25 mouse cellular contexts compared by ENCODE assay signal in genomic region chr8:124499236-124499937, GRCm38 (mm10). TPM values are rescaled to one million over a fixed set of nuclear protein-coding genes. Genes with fewer than 3 reads are reported as not detected.
DNase-seq lines count a peak whose midpoint lies in the region; ATAC-seq and TF ChIP-seq lines count a peak whose summit lies in the region.
"Had no signal": no experiment of that assay in that cellular context is flagged by ENCODE, and none has a peak within 500 bp of the region (broad histone marks: within the 10 kb centered on the region; RNA-seq: fewer than 3 reads in every experiment).

No protein-coding gene starts in this region.

- H3K9ac ChIP-seq in MEL (ENCODE audit: control insufficient read depth, low read depth, low read length, poor library complexity, severe bottlenecking), result no peak overlapping the region
- H3K9ac ChIP-seq in intestine, embryonic 16.5 days (ENCODE audit: low read depth, low read length), result no peak overlapping the region
- H3K9ac ChIP-seq: heart, embryonic 15.5 days; liver, embryonic 12.5 days; lung, embryonic 15.5 days; midbrain, embryonic 12.5 days; stomach, embryonic 15.5 days had no signal

- H3K4me1 ChIP-seq in kidney, adult 2 months (ENCODE audit: control insufficient read depth, insufficient read depth, low read length), result no peaks in the 10 kb centered on the region; the same call in 1 of the 2 replicates
- H3K4me1 ChIP-seq in megakaryocyte, embryonic 14.5 days, result peaks cover 16% of the 10 kb centered on the region
- H3K4me1 ChIP-seq in MEL (ENCODE audit: control insufficient read depth in 1 of 2, insufficient read depth in 2 of 2, low read length in 2 of 2), result no peaks in the 10 kb centered on the region
- H3K4me1 ChIP-seq in intestine, embryonic 16.5 days (ENCODE audit: control insufficient read depth, insufficient read depth, low read length), result 0 out of 2 replicates have a peak, but pooled peaks cover 4% of the 10 kb centered on the region
- H3K4me1 ChIP-seq: forebrain, embryonic 10.5 days; heart, embryonic 15.5 days; liver, embryonic 12.5 days; lung, embryonic 15.5 days; midbrain, embryonic 12.5 days; stomach, embryonic 15.5 days had no signal

- TF ChIP-seq EP300 in MEL (IDR thresholded peaks at IDR 0.05; ENCODE audit: low read depth in 1 of 2, low read length in 2 of 2), result no peak

- TF ChIP-seq POLR2A in kidney, adult 2 months (IDR thresholded peaks at IDR 0.05; ENCODE audit: low read depth, low read length), result no peak
- no peak for TF ChIP-seq POLR2A in MEL (IDR thresholded peaks at IDR 0.05; ENCODE audit: control insufficient read depth in 1 of 2, insufficient read depth in 1 of 2, low read depth in 1 of 2, low read length in 2 of 2, poor library complexity in 1 of 2)

- H3K79me2 ChIP-seq in MEL (ENCODE audit: control insufficient read depth, insufficient read depth, low read length, poor library complexity), result no peaks in the 10 kb centered on the region

- no peak for ATAC-seq in megakaryocyte, adult 5-6 weeks (ENCODE audit: poor library complexity, severe bottlenecking)
- ATAC-seq in intestine, embryonic 16.5 days, result peak; percentile 74
- ATAC-seq: liver, embryonic 12.5 days had no signal

- H3K27ac ChIP-seq in kidney, adult 2 months (ENCODE audit: insufficient read depth, low read depth, low read length), result no peak overlapping the region
- H3K27ac ChIP-seq in MEL (ENCODE audit: control insufficient read depth, low read depth, low read length), result no peak overlapping the region
- no peak overlapping the region for H3K27ac ChIP-seq in intestine, embryonic 16.5 days (ENCODE audit: low read length)
- H3K27ac ChIP-seq: forebrain, embryonic 10.5 days; heart, embryonic 15.5 days; kidney, postnatal 0 days; liver, embryonic 12.5 days; lung, embryonic 15.5 days; macrophage; midbrain, embryonic 12.5 days; stomach, embryonic 15.5 days had no signal

- H3K9me3 ChIP-seq in megakaryocyte, embryonic 14.5 days, result peaks cover 13% of the 10 kb centered on the region
- H3K9me3 ChIP-seq in MEL (replicated peaks; ENCODE audit: insufficient read depth, low read length), result no peaks in the 10 kb centered on the region
- no peaks in the 10 kb centered on the region; the same call in 1 of the 2 replicates for H3K9me3 ChIP-seq in intestine, embryonic 16.5 days (ENCODE audit: control insufficient read depth, low read length)
- H3K9me3 ChIP-seq: heart, embryonic 15.5 days; liver, embryonic 12.5 days; lung, embryonic 15.5 days; stomach, embryonic 15.5 days had no signal

- peak overlapping the region; percentile 18; the same call in 1 of the 2 replicates for H3K4me2 ChIP-seq in intestine, embryonic 16.5 days (ENCODE audit: low read depth, low read length)
- H3K4me2 ChIP-seq: heart, embryonic 15.5 days; liver, embryonic 12.5 days; lung, embryonic 15.5 days; midbrain, embryonic 12.5 days; stomach, embryonic 15.5 days had no signal

- H3K36me3 ChIP-seq in kidney, adult 2 months (ENCODE audit: control insufficient read depth, insufficient read depth, low read length), result no peaks in the 10 kb centered on the region
- H3K36me3 ChIP-seq in megakaryocyte, embryonic 14.5 days (replicated peaks; ENCODE audit: low read length), result no peaks in the 10 kb centered on the region
- H3K36me3 ChIP-seq in MEL (ENCODE audit: control insufficient read depth in 1 of 2, insufficient read depth in 2 of 2, low read length in 2 of 2), result no peaks in the 10 kb centered on the region
- no peaks in the 10 kb centered on the region for H3K36me3 ChIP-seq in intestine, embryonic 16.5 days (ENCODE audit: control insufficient read depth, insufficient read depth, low read length)
- H3K36me3 ChIP-seq: forebrain, embryonic 10.5 days; heart, embryonic 15.5 days; liver, embryonic 12.5 days; lung, embryonic 15.5 days; midbrain, embryonic 12.5 days; stomach, embryonic 15.5 days had no signal

- H3K27me3 ChIP-seq in kidney, adult 2 months (replicated peaks; ENCODE audit: control insufficient read depth, insufficient read depth, low read length), result no peaks in the 10 kb centered on the region
- peaks cover 29% of the 10 kb centered on the region for H3K27me3 ChIP-seq in megakaryocyte, embryonic 14.5 days (replicated peaks)
- no peaks in the 10 kb centered on the region; a peak in 1 of 4 replicates for H3K27me3 ChIP-seq in MEL (ENCODE audit: control insufficient read depth in 1 of 2, insufficient read depth in 2 of 2, low read length in 2 of 2)
- H3K27me3 ChIP-seq in intestine, embryonic 16.5 days (replicated peaks; ENCODE audit: control insufficient read depth, insufficient read depth, low read length), result no peaks in the 10 kb centered on the region
- H3K27me3 ChIP-seq: liver, embryonic 12.5 days; lung, embryonic 15.5 days; midbrain, embryonic 12.5 days; stomach, embryonic 15.5 days had no signal

- no peak for TF ChIP-seq RAD21 in MEL (IDR thresholded peaks at IDR 0.05; ENCODE audit: low read depth, low read length)

- H3K4me3 ChIP-seq in kidney, adult 2 months (ENCODE audit: insufficient read depth, low read depth, low read length), result no peak overlapping the region
- H3K4me3 ChIP-seq in megakaryocyte, embryonic 14.5 days (replicated peaks), result peak overlapping the region; percentile 33
- H3K4me3 ChIP-seq in MEL (ENCODE audit: control insufficient read depth in 1 of 2, insufficient read depth in 1 of 2, low read depth in 2 of 2, low read length in 2 of 2), result no peak overlapping the region
- H3K4me3 ChIP-seq in intestine, embryonic 16.5 days (ENCODE audit: low read length), result no peak overlapping the region
- H3K4me3 ChIP-seq: forebrain, embryonic 10.5 days; heart, embryonic 15.5 days; liver, embryonic 12.5 days; lung, embryonic 15.5 days; midbrain, embryonic 12.5 days; myocyte; stomach, embryonic 15.5 days had no signal

- TF ChIP-seq CTCF in kidney, adult 2 months (conservative IDR thresholded peaks at IDR 0.05; ENCODE audit: insufficient read depth, insufficient read length, low read depth, low read length), result no peak
- TF ChIP-seq CTCF in MEL (IDR thresholded peaks at IDR 0.05 in 2 of 3, conservative IDR thresholded peaks at IDR 0.05 in 1 of 3; ENCODE audit: control insufficient read depth in 1 of 3, insufficient read depth in 1 of 3, low read depth in 2 of 3, low read length in 3 of 3, poor library complexity in 1 of 3, severe bottlenecking in 1 of 3), result no peak

- WGBS in kidney, adult 2 months, result 62% methylated on average over 7 of the region's 7 CpGs
- 41% methylated on average over 7 of the region's 7 CpGs for WGBS in intestine, embryonic 16.5 days

- peak; percentile 18 for DNase-seq in kidney, adult 2 months
- no peak for DNase-seq in kidney, adult 11 months
- DNase-seq in MEL (ENCODE audit: low read depth, low spot score), result peak; percentile 44
- DNase-seq in thymus, postnatal 4 days, result no peak
- DNase-seq in cerebellum, postnatal 4 days (ENCODE audit: low spot score in 2 of 2), result no peak
- DNase-seq: adrenal gland, postnatal 36 days; cerebellum, adult 11-12 months; cerebellum, postnatal 36 days; gastrocnemius, postnatal 10 days; layer of hippocampus, postnatal 36 days; right cerebral cortex, postnatal 25 days; thymus, postnatal 14 days had no signal

TF ChIP-seq in MEL, 35 proteins besides CTCF, POLR2A, EP300 and RAD21:
- TF ChIP-seq ZKSCAN1 (IDR thresholded peaks at IDR 0.05; ENCODE audit: low read depth, low read length) (no peak), POLR2AphosphoS2 (IDR thresholded peaks at IDR 0.05; ENCODE audit: low read length) (no peak), ETS1 (IDR thresholded peaks at IDR 0.05; ENCODE audit: low read depth, low read length) (no peak), UBTF (IDR thresholded peaks at IDR 0.05; ENCODE audit: borderline replicate concordance, insufficient read depth, low read depth, low read length) (no peak), MAFK (IDR thresholded peaks at IDR 0.05; ENCODE audit: borderline replicate concordance, low read depth, low read length) (no peak), HCFC1 (IDR thresholded peaks at IDR 0.05; ENCODE audit: low read depth, low read length) (no peak), GABPA (IDR thresholded peaks at IDR 0.05; ENCODE audit: low read depth, low read length) (no peak), CHD2 (IDR thresholded peaks at IDR 0.05; ENCODE audit: low read length) (no peak), JUND (IDR thresholded peaks at IDR 0.05; ENCODE audit: low read depth, low read length) (no peak), TBP (IDR thresholded peaks at IDR 0.05; ENCODE audit: low read depth, low read length) (no peak), MYB (IDR thresholded peaks at IDR 0.05; ENCODE audit: low read depth, low read length) (no peak)

RNA-seq across cellular contexts. Expression of gene Cog2, which starts 21.2 kb away (rescaled TPM):
- 21.2 and 21.3 TPM in 2 replicates for polyA plus RNA-seq in kidney, adult 2 months (2012; rRNA removed)
- 10.4 and 14.3 TPM in 2 replicates for polyA plus RNA-seq in megakaryocyte, embryonic 14.5 days (2012; ENCODE audit: insufficient read depth, low replicate concordance)
- 11.0 and 14.4 TPM in 2 replicates for total RNA-seq in megakaryocyte, adult 5-6 weeks (2015)
- 16.7 and 21.7 TPM in 2 replicates for total RNA-seq in megakaryocyte, adult 5-6 weeks (2017)
- total RNA-seq in MEL (2012; rRNA removed), result 27.8 and 37.5 TPM in 2 replicates
- polyA plus RNA-seq in MEL (2012; ENCODE audit: insufficient read depth in 1 of 2, insufficient read length in 2 of 2, low read depth in 1 of 2, low replicate concordance in 2 of 2, missing spikeins in 1 of 2), result 10 to 100 TPM in 1 of 2 experiments, not detected in 1; 32.6 TPM
- polyA plus RNA-seq in intestine, embryonic 16.5 days (2015; fragmentation: Nextera tagmentation; extraction: Ambion mirVana), result 35.5 and 37.6 TPM in 2 replicates

RNA-seq across cellular contexts. Expression of gene Pgbd5, which starts 59.9 kb away (rescaled TPM):
- polyA plus RNA-seq in kidney, adult 2 months (2012; rRNA removed), result 0.39 and 0.41 TPM in 2 replicates
- polyA plus RNA-seq in megakaryocyte, embryonic 14.5 days (2012; ENCODE audit: insufficient read depth, low replicate concordance), result 0.13 TPM in 1 of 2 replicates, not detected in the other
- total RNA-seq in megakaryocyte, adult 5-6 weeks (2015), result 0.09 TPM in 1 of 2 replicates, not detected in the other
- total RNA-seq in megakaryocyte, adult 5-6 weeks (2017), result not detected in 2 replicates
- total RNA-seq in MEL (2012; rRNA removed), result not detected in 2 replicates
- not detected for polyA plus RNA-seq in MEL (2012; ENCODE audit: insufficient read depth in 1 of 2, insufficient read length in 2 of 2, low read depth in 1 of 2, low replicate concordance in 2 of 2, missing spikeins in 1 of 2)
- polyA plus RNA-seq in intestine, embryonic 16.5 days (2015; fragmentation: Nextera tagmentation; extraction: Ambion mirVana), result 1.5 and 1.7 TPM in 2 replicates
- total RNA-seq: hematopoietic stem cell, adult 5-6 weeks had no signal

Comparison
In these comparisons a context has a peak if more than half of its experiments do, and no peak if none do; other contexts are left out.
1. DNase-seq: peak in kidney, adult 2 months (single experiment) and MEL (single experiment); none in kidney, adult 11 months (single experiment), thymus, postnatal 4 days (single experiment) and cerebellum, postnatal 4 days (0 of 2).